Mouse (Mus musculus) heart, postnatal 0 days (tissue): ENCODE results near the gene Ptprt. TPM values are rescaled to one million over a fixed set of nuclear protein-coding genes. Genes with fewer than 3 reads are reported as not detected.

Experiments used
- ATAC-seq: fragments of 200-750 bp; cut with Nextera tagmentation; 2 replicates; pipeline ENCODE4 v1.8.0; 2017; ENCODE audit warnings: low read depth, moderate number of reproducible peaks, moderate library complexity; ENCODE audit not compliant: insufficient read depth
- DNase-seq: peaks from one replicate; pipeline ENCODE4 v3.0.0-alpha.2; 2016; ENCODE audit warnings: low spot score
- H3K27ac ChIP-seq: fragments of 300-500 bp; sonication (generic); 2 replicates; pipeline ENCODE4 v1.5.1; 2014; ENCODE audit warnings: low read depth, mild to moderate bottlenecking
- H3K27me3 ChIP-seq: fragments of 300-500 bp; sonication (generic); 2 replicates; pipeline ENCODE4 v1.6.1; 2014; ENCODE audit warnings: low read length, mixed read lengths; ENCODE audit not compliant: control insufficient read depth, insufficient read depth
- H3K36me3 ChIP-seq: fragments of 300-500 bp; sonication (generic); replicated peaks from 2 replicates; pipeline ENCODE4 v1.6.1; 2014; ENCODE audit warnings: low read length, mixed read lengths; ENCODE audit not compliant: control insufficient read depth, insufficient read depth
- H3K4me1 ChIP-seq: fragments of 300-500 bp; sonication (generic); 2 replicates; pipeline ENCODE4 v1.6.1; 2014; ENCODE audit warnings: antibody characterized with exemption; ENCODE audit not compliant: control insufficient read depth, insufficient read depth
- H3K4me2 ChIP-seq: fragments of 300-500 bp; sonication (generic); 2 replicates; pipeline ENCODE4 v1.6.1; 2014; ENCODE audit warnings: low read depth, mild to moderate bottlenecking, low read length, moderate library complexity
- H3K4me3 ChIP-seq: fragments of 300-500 bp; sonication (generic); 2 replicates; pipeline ENCODE4 v1.5.1; 2014; ENCODE audit warnings: low read depth, low read length
- H3K9ac ChIP-seq: fragments of 300-500 bp; sonication (generic); replicated peaks from 2 replicates; pipeline ENCODE4 v1.6.1; 2014; ENCODE audit warnings: low read depth, low read length, mixed read lengths
- H3K9me3 ChIP-seq: fragments of 300-500 bp; sonication (generic); replicated peaks from 2 replicates; pipeline ENCODE4 v1.6.1; 2016; ENCODE audit warnings: low read length; ENCODE audit not compliant: control insufficient read depth
- CTCF ChIP-seq: IDR thresholded peaks from 2 replicates; pipeline ENCODE4 v1.5.1; 2016; ENCODE audit warnings: antibody characterized with exemption, control low read depth, low read depth
- EP300 ChIP-seq: IDR thresholded peaks from 2 replicates; pipeline ENCODE4 v1.6.1; 2016; ENCODE audit warnings: antibody characterized with exemption, low read depth
- WGBS: fragments of 180-500 bp; shearing (Covaris S2); extraction: QIAGEN DNeasy Blood & Tissue Kit; methylation state at CpG from one replicate; pipeline ENCODE4 v1.1.7; 2014; 5-methylcytosine and 5-hydroxymethylcytosine counted together
- polyA plus RNA-seq: library from polyadenylated mRNA; unstranded; fragments of >200 nt; fragmentation: Nextera tagmentation; extraction: Ambion mirVana; gene quantifications from 2 replicates; pipeline ENCODE4 v1.2.1, GENCODE M21; 2015
- total RNA-seq: library from RNA; depleted of rRNA; stranded (reverse); fragments of >200 nt; gene quantifications from 2 replicates; pipeline ENCODE4 v1.2.3, GENCODE M21; 2014; ENCODE audit warnings: low replicate concordance

The Ptprt gene
- total and polyA plus RNA-seq, 2 experiments from 2014 or later, result 0.08 to 0.55 TPM

DNA sequence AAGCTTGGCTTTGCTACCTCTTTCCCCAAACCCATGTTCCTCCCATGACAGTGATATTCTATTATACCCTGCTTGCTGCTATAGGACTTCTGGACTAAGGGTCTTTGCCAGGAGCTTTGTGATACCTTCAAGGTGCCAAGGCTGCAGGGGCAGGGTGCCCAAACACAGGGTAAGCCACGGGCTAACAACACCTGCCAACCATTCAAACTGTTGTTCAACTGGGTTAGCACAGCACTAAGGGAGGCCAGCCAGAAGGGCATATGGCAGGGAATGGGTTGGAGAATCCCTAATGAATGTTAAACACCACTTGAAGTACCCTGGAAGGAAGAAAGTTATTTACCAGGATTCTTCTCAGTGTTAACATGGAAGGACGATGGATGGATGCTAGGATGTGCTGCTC, 1108.9 kb downstream of the Ptprt start:
- no peak overlapping the region for H3K9ac ChIP-seq
- H3K27me3 ChIP-seq, result no peaks in the 10 kb centered on the region
- DNase-seq, result no peak
- H3K27ac ChIP-seq, result no peak overlapping the region
- TF ChIP-seq CTCF (no peak), EP300 (no peak)
- no peak for ATAC-seq
- WGBS, result 88% methylated on average over 2 of the region's 2 CpGs
- no peaks in the 10 kb centered on the region for H3K9me3 ChIP-seq
- no peaks in the 10 kb centered on the region for H3K4me1 ChIP-seq
- H3K4me3 ChIP-seq, result no peak overlapping the region
- H3K4me2 ChIP-seq, result no peak overlapping the region
- H3K36me3 ChIP-seq, result no peaks in the 10 kb centered on the region

GRCm38 (mm10) chr2:161549577-161549976, 1111.4 kb downstream of the Ptprt start:
- DNase-seq, result no peak
- H3K36me3 ChIP-seq, result no peaks in the 10 kb centered on the region
- TF ChIP-seq EP300 (no peak), CTCF (no peak)
- no peaks in the 10 kb centered on the region for H3K9me3 ChIP-seq
- no peaks in the 10 kb centered on the region for H3K4me1 ChIP-seq
- 46% methylated on average over 5 of the region's 5 CpGs for WGBS
- H3K27ac ChIP-seq, result no peak overlapping the region
- H3K4me2 ChIP-seq, result no peak overlapping the region
- H3K4me3 ChIP-seq, result no peak overlapping the region
- H3K27me3 ChIP-seq, result no peaks in the 10 kb centered on the region
- no peak overlapping the region for H3K9ac ChIP-seq
- ATAC-seq, result no peak

- no peaks in the 10 kb centered on the region for H3K27me3 ChIP-seq
- no peak overlapping the region for H3K9ac ChIP-seq
- no peak overlapping the region for H3K4me2 ChIP-seq
- TF ChIP-seq EP300, result no peak
- no peak for TF ChIP-seq CTCF
- no peak overlapping the region for H3K4me3 ChIP-seq
- H3K36me3 ChIP-seq, result no peaks in the 10 kb centered on the region
- no peak overlapping the region for H3K27ac ChIP-seq
- no peaks in the 10 kb centered on the region for H3K9me3 ChIP-seq
- 76% methylated on average over 5 of the region's 5 CpGs for WGBS
- DNase-seq (no peak), ATAC-seq (no peak)
- no peaks in the 10 kb centered on the region for H3K4me1 ChIP-seq
Measured at GRCm38 (mm10) chr2:161547318-161547717, 1113.6 kb downstream of the Ptprt start.

DNA sequence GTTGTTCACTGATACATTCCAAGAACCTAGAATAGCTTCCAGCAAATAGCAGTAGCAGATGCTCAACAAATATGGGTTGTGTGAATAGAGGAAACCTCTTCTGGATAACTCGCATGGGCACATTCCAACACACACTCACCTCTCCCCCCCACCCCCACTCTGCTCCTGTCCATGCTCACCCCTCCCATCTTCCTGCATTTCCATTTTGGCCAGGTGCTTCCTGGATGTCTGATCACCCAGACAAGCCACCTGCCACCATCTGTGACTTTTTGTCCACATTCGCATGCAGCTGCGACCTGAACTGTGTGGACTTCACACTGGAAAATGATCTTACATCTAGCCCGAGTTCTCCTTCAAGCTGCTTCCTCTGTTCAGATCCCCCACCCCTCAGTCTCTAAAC, 1115.5 kb downstream of the Ptprt start:
- no peak overlapping the region for H3K4me3 ChIP-seq
- 80% methylated on average over 4 of the region's 4 CpGs for WGBS
- ATAC-seq (no peak), DNase-seq (no peak)
- H3K4me1 ChIP-seq, result no peaks in the 10 kb centered on the region
- no peak overlapping the region for H3K9ac ChIP-seq
- no peaks in the 10 kb centered on the region for H3K9me3 ChIP-seq
- TF ChIP-seq CTCF, result no peak
- no peak for TF ChIP-seq EP300
- no peaks in the 10 kb centered on the region for H3K36me3 ChIP-seq
- H3K27me3 ChIP-seq, result no peaks in the 10 kb centered on the region
- H3K4me2 ChIP-seq, result no peak overlapping the region
- no peak overlapping the region for H3K27ac ChIP-seq

DNA sequence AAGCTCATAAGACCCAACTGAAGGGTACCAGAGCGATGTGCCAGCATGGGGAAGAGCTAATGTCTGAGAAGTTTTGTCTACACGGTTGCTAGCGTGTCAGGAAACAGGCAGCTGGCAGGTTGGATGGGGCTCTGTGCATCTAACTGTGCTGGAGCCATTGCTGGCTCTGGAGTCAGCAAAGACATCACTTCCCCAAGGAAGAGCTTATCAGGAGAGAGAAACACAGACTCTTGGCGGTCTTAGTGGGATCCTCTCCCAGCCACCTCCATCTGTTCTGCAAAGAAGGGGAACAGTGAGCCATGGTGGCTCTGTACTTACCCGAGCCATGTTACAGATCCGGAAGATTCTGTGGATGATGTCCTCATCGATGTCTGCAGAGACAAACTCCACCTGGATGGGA, 1126.8 kb downstream of the Ptprt start:
- H3K4me3 ChIP-seq, result no peak overlapping the region
- no peak overlapping the region for H3K27ac ChIP-seq
- no peaks in the 10 kb centered on the region for H3K27me3 ChIP-seq
- no peaks in the 10 kb centered on the region for H3K36me3 ChIP-seq
- TF ChIP-seq EP300, result no peak
- no peak for TF ChIP-seq CTCF
- no peak for ATAC-seq
- no peak for DNase-seq
- no peaks in the 10 kb centered on the region for H3K9me3 ChIP-seq
- no peaks in the 10 kb centered on the region for H3K4me1 ChIP-seq
- H3K9ac ChIP-seq, result no peak overlapping the region
- H3K4me2 ChIP-seq, result no peak overlapping the region
- 72% methylated on average over 7 of the region's 7 CpGs for WGBS

GRCm38 (mm10) chr2:161527192-161527591, 1133.8 kb downstream of the Ptprt start:
- H3K36me3 ChIP-seq, result no peaks in the 10 kb centered on the region
- no peak overlapping the region for H3K4me3 ChIP-seq
- DNase-seq (no peak), ATAC-seq (no peak)
- no peaks in the 10 kb centered on the region for H3K4me1 ChIP-seq
- no peak overlapping the region for H3K27ac ChIP-seq
- H3K9me3 ChIP-seq, result no peaks in the 10 kb centered on the region
- no peaks in the 10 kb centered on the region for H3K27me3 ChIP-seq
- no peak overlapping the region for H3K4me2 ChIP-seq
- H3K9ac ChIP-seq, result no peak overlapping the region
- TF ChIP-seq EP300 (no peak), CTCF (no peak)
- WGBS, result 73% methylated on average over 1 of the region's 1 CpGs
